Mouse (Mus musculus) spleen, embryonic (tissue): ENCODE measurements around the gene Kcnmb1.

Experiments used
- CTCF ChIA-PET: fragments of 350-600 bp; sonication (Branson Sonifier 250); formaldehyde crosslinking; loops from one replicate; lab custom pipeline; 2022; lab: Charles Lee

The Kcnmb1 gene

DNA sequence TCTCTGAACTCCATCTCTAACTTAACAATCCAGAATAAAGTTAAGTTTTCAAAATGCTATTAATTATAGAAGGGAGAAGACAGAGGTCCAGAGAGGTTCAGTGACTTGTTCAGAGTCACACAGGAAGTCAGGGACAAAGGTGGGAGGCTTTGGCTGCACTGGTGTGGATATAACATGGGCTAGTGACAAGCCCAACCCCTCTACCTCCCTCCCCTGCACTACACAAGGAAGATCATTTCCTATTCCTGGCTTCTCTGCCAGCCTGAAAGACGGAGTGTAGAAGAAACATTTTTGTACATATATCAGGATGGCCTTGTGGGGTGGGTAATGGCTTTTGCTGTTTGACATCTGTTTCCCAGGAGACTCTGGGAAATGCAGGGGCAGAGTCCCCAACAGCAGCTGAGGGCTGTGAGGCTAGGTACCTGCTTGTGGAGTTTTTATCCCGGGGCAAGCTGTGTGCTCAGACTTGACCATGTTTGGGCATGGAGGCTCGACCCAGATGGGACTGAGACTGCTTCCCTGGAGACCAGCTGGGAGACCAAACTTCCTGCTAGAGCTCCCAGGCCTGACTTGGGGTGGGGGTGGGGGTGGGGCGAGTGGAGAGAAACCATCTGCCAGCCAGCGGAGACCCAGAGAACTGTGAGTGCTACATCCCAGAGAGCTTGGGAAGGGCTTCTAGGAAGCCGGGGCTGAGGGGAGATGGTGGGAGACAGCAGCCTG, at the start of gene Kcnmb1:
Gene Kcnmb1 (plus strand): TSS at position 326 of the 720 bp plus-strand sequence.
- CTCF ChIA-PET, result no interaction called here

DNA sequence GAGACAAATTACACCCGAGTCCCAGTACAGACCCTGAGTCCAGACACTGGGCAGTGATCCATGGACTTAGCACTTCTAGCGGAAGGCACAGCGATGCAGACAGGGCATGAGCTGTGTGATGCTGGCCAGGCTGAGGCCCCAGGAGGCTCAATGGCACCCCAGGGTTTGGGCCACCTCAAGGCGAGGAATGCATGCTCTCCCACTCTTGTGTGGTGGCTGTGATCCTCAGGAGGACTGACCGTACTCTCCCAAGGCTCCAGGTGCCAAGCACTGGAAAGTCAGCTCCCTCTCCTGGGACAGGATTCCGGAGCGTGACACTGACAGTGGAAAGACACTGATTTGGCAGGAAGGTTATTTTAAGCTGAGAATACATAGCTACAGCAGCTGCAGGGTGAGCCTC, 49.8 kb upstream of the Kcnmb1 start:
- CTCF ChIA-PET, result no interaction called here

DNA sequence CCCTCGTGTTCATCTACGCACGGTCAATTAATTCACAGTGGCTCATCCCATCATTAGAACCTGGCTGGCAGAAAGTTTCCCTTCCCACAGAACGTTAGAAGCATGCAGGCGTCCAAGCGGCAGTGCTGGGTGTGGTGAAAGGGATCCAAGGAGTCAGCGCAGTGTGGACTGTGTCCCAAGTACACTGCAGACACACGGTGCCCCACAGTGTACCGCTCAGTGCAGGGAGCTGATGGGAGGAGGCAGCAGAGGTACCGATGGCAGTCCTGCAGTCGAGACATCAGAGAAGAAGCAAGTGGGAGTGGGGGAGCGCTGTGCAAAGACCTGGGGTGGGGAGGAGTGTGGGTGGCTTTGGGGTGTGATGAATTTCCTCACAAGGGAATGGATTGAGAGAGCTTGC, 48.6 kb upstream of the Kcnmb1 start:
- CTCF ChIA-PET, result no interaction called here

DNA sequence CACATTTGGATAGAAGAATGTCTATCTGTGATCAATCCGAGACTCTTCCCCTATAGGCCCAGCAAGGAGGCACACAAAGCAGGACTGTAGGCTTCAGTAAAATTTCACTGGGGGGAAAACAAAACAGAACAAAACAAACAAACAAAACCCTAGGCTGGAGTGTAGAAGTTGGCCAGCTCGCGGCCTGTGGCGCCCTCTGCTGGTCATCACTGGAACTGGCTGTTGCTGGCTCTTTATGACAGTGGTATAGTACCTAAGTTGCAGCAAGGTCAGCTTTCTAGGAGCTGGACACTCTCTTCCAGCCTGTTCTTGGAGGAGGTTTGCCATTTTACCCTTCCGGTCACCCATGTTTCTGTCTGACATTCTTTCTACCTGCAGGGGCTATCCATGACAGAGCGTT, 45.2 kb upstream of the Kcnmb1 start:
- CTCF ChIA-PET, result no interaction called here

DNA sequence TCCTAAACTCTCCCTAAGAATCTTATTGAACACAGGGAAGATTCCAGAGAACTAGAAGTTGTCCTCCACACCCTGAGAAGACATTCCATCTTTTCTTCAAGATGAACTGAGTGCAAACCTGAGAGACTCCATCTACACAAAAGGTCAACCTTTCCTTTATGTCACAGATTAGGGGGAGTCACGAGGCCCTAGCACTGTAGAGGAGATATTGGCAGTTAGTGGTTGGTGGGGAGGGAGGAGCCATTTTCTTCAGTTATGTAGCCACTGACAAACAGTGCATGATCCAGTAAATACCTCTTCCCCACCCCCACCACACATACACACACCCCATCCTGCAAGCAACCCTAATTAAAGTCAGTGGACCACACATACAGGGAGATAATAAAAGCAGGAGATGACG, 44.4 kb upstream of the Kcnmb1 start:
- CTCF ChIA-PET, result no interaction called here

- CTCF ChIA-PET, result interaction anchor here (0.7 kb wide), 1 partner anchor 1791 kb away, joined by 3 read pairs; no protein-coding TSS in a partner anchor
Measured at GRCm38 (mm10) chr11:33919826-33920225, 43.0 kb upstream of the Kcnmb1 start.

DNA sequence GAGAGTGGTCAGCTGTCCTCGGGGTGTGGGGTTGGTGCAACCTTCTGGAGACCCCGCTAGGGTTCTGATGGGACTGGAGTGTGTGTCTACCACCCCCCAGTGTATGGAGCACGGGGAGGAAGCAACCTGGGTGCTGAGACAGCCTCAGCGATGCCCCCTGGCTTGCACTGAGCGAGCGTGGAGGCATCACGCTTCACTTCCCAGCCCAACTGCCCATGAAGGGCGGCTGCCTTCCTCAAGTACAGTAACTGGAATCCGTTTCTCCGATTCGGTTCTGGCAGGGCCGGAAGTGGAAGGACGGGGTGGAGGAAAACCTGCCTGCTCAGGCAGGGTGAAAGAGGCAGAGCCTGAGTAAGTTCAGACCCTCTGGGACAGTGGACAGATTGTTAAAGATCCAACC, 41.4 kb upstream of the Kcnmb1 start:
- CTCF ChIA-PET, result no interaction called here

DNA sequence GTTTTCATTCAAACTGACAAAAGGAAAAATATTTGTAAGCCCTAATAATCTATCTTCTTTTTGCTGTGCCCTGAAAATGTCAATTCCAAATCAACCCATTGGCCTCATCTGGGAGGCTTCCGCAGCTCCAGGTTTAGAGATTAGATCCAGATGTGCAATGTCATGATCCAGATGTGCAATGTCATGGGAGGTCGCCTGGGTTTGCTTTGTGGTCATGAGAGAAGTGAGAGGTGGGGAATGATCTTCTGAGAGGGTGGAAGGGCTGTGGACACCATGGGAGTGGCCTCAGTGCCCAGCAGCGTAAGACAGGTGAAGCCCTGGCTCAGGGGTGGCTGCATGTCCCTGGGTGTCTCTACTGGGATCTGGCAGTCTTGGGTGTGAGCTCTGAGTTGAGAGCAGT, 39.8 kb upstream of the Kcnmb1 start:
- CTCF ChIA-PET, result interaction anchor here (0.6 kb wide), 1 partner anchor 377 kb away, joined by 11 read pairs; no protein-coding TSS in a partner anchor

GRCm38 (mm10) chr11:33925778-33926177, 37.0 kb upstream of the Kcnmb1 start:
- CTCF ChIA-PET, result no interaction called here

- CTCF ChIA-PET, result no interaction called here
Measured at GRCm38 (mm10) chr11:33926551-33926950, 36.3 kb upstream of the Kcnmb1 start.

- CTCF ChIA-PET, result no interaction called here
Measured at GRCm38 (mm10) chr11:33927321-33927720, 35.5 kb upstream of the Kcnmb1 start.

GRCm38 (mm10) chr11:33927836-33928235, 35.0 kb upstream of the Kcnmb1 start:
- CTCF ChIA-PET, result no interaction called here

- CTCF ChIA-PET, result no interaction called here
Measured at GRCm38 (mm10) chr11:33928658-33929057, 34.2 kb upstream of the Kcnmb1 start.

GRCm38 (mm10) chr11:33929412-33929811, 33.4 kb upstream of the Kcnmb1 start:
- CTCF ChIA-PET, result no interaction called here

GRCm38 (mm10) chr11:33931836-33932385, 30.9 kb upstream of the Kcnmb1 start:
- CTCF ChIA-PET, result no interaction called here

GRCm38 (mm10) chr11:33932386-33933111, 30.3 kb upstream of the Kcnmb1 start:
- CTCF ChIA-PET, result no interaction called here

DNA sequence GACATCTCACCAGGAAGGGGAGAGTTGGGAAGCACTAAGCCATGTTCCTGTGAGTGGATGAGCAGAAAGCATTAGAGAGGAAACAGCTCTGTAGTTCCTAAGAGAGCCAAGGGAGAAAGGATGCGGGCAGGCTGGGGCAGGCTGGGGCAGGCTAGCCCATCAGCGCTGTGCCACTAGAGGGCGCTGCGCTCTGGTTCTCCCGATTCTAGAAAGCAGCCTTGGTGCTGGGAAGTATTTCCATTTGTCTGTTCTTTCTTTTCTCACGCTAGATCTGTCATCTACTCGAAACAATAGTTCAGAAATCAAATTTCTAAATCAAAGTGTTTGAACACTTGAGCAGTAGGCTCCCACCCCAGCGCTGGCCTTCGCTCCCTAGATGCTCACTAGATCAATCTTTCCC, 28.5 kb upstream of the Kcnmb1 start:
- CTCF ChIA-PET, result no interaction called here

DNA sequence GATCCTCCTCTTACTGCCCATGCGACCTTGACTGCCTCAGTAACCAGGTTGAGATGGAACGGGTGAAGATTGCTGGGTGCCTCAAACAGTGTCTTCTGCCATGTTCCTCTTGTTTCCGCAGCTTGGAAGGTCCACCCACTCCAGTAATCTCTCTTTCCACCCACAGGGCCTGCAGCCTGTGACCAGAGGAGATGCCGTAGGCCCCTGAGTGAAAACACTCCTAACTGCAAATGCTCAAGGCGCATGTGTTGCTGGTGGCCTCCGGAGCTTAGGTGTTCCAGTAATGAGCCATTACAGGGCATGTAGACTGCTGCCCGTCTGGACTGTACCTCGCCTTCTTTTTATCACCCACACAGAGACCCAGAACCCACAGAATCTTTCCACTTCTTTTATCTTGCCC, 25.2 kb upstream of the Kcnmb1 start:
- CTCF ChIA-PET, result interaction anchor here (0.6 kb wide), 1 partner anchor 112 kb away, joined by 3 read pairs; no protein-coding TSS in a partner anchor

DNA sequence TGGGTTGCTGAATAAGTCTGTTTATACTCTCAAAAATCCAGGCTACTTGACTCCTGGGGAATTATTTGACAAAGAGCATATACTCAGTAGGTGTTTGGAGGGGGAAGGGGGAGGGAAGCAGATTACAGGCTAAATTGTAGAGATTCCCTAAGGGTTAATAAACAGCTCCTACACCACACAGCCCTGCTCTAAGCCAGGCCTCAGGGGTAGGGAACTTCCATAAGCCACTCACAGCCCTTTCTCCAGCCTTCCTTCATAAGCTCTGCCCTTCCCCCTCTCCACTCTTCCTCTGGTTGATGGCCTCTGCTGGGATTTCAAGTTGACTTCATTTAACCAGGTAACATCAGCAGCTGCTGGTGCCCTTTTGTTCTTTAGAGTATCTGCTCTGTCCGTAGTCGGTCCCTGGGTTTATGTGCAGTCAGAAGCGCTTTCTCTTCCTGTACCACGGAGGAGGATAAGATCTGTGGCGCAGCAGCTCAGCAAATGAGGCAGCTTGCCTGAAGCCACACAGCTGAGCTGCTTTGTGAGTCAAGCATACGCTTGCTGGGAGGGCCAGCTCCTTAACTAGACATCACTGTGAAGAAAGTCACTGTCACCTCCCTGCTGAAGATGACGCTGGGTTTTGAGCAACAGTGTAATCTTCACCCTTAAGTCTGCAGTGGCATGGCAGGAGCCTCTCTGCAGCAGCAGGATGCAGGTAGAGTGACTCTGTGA, 24.1 kb upstream of the Kcnmb1 start:
- CTCF ChIA-PET, result no interaction called here

DNA sequence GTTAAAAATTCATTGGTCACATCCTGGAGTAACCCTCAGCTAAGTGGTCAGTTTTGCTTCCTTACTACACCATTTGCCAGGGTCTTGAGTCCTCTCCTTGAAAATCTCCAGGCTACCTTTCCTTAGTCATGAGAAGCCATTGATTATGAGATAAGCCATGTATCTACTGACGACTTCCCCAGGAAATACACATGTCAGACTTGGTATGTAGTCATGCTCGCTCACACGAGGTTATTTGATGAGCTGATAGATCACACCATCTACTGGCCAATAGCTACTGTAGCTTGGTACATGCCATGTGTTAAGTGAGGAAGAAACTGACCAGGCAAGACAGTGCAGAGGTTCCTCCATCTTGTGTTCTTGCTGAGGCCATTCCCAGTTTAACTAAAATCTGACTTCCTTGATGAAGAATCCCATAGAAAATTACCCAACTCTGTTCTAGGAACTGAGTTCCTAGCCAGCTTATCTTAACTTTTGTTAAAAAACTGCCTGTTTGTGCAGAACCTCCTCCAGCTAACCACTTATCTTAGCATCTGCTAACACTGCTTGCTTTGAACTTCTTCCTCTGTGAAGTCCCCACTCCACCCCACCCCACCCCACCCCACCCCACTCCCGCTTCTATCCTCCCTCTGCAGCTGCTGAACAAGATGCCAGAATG, 23.2 kb upstream of the Kcnmb1 start:
- CTCF ChIA-PET, result no interaction called here

DNA sequence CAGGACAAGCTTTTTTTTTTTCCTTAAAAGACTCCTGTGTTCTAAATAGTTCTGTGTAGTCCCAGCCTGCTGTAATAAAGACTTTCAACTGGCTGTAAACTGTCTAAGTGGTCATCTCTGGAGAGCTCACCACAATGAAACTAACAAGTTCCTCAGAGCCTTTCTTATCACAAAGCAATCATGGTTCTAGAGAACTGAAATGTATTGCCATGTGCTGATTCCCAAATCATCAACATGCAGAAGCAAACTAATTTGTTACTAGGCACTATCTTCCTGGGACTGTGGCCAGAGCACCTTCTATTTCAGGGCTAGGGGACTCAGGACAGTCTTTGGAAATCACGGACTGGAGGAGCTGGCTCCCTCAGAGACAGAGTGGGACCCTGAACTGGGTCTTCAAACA, 19.2 kb upstream of the Kcnmb1 start:
- CTCF ChIA-PET, result no interaction called here
